Mouse (Mus musculus) thymus, postnatal 14 days (tissue): ENCODE measurements around the gene Sln.

ENCODE experiments used
- DNase-seq: peaks from one replicate; pipeline ENCODE4 v3.0.0; 2021

Gene Sln

GRCm38 (mm10) chr9:53849864-53850263, at the start of gene Sln:
Gene Sln (plus strand): TSS chr9:53850164.
- DNase-seq, result no peak

- DNase-seq, result no peak
Measured at GRCm38 (mm10) chr9:53802921-53803320, 47.0 kb upstream of the Sln start.

- peak; percentile 72 for DNase-seq
Measured at GRCm38 (mm10) chr9:53806496-53807086, 43.4 kb upstream of the Sln start.

GRCm38 (mm10) chr9:53813418-53813817, 36.5 kb upstream of the Sln start:
- DNase-seq, result no peak

GRCm38 (mm10) chr9:53818760-53819159, 31.2 kb upstream of the Sln start:
- DNase-seq, result peak; percentile 82

- DNase-seq, result peak; percentile 15
Measured at GRCm38 (mm10) chr9:53825318-53825717, 24.6 kb upstream of the Sln start.

- peak; percentile 58 for DNase-seq
Measured at GRCm38 (mm10) chr9:53829081-53829865, 20.7 kb upstream of the Sln start.

GRCm38 (mm10) chr9:53829866-53830209, 20.1 kb upstream of the Sln start:
- DNase-seq, result no peak

- no peak for DNase-seq
Measured at GRCm38 (mm10) chr9:53835039-53835438, 14.9 kb upstream of the Sln start.

GRCm38 (mm10) chr9:53835976-53836375, 14.0 kb upstream of the Sln start:
- no peak for DNase-seq

- DNase-seq, result no peak
Measured at GRCm38 (mm10) chr9:53838816-53839215, 11.1 kb upstream of the Sln start.

GRCm38 (mm10) chr9:53848548-53848947, 1.4 kb upstream of the Sln start:
- no peak for DNase-seq

- no peak for DNase-seq
Measured at GRCm38 (mm10) chr9:53852158-53852557, 2.2 kb downstream of the Sln start.

- DNase-seq, result no peak
Measured at GRCm38 (mm10) chr9:53853672-53854071, 3.7 kb downstream of the Sln start.

- DNase-seq, result no peak
Measured at GRCm38 (mm10) chr9:53854525-53854924, 4.6 kb downstream of the Sln start.

GRCm38 (mm10) chr9:53857864-53858263, 7.9 kb downstream of the Sln start:
- no peak for DNase-seq

- no peak for DNase-seq
Measured at GRCm38 (mm10) chr9:53873239-53873638, 23.3 kb downstream of the Sln start.

- no peak for DNase-seq
Measured at GRCm38 (mm10) chr9:53877423-53877822, 27.5 kb downstream of the Sln start.

- DNase-seq, result no peak
Measured at GRCm38 (mm10) chr9:53883588-53884280, 33.8 kb downstream of the Sln start.

GRCm38 (mm10) chr9:53890075-53890474, 40.1 kb downstream of the Sln start:
- peak; percentile 16 for DNase-seq

- DNase-seq, result no peak
Measured at GRCm38 (mm10) chr9:53895827-53896226, 45.9 kb downstream of the Sln start.

GRCm38 (mm10) chr9:53899836-53900235, 49.9 kb downstream of the Sln start:
- DNase-seq, result no peak

- no peak for DNase-seq
Measured at GRCm38 (mm10) chr9:53903215-53903842, 53.4 kb downstream of the Sln start.
